Mouse (Mus musculus): ENCODE measurements around the gene Ddah1. TPM values are rescaled to one million over a fixed set of nuclear protein-coding genes. Genes with fewer than 3 reads are reported as not detected.

Ddah1 gene
- polyA plus RNA-seq, 1 experiment from 2014 or later, result 73.5 TPM

DNA sequence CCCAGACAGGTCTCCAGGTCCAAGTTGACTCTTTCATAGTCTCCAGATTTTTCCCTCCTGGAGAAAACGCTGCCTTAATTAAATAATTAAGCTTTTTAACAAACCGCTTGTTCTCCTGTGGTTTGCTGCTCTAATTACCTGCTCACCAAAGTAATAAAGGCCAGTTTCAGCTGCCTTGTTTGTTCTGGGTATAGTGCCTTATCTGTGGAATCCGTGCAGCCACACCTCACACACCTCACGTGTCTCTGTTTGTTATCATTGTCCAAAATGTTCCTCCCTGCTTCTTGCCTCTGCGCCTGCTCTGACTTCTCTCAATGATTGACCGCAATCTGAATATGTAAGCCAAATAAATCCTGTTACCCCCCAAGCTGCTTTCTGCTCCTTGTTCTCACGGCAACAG, 18.6 kb upstream of the Ddah1 start:
- Histone ChIP-seq H3K27ac (ENCODE audit: low read length) (no peak overlapping the region), H3K4me2 (replicated peaks; ENCODE audit: low read depth, low read length) (no peak overlapping the region), H3K9ac (replicated peaks; ENCODE audit: low read length) (no peak overlapping the region), H3K4me1 (ENCODE audit: insufficient read depth, low read length) (no peaks in the 10 kb centered on the region), H3K36me3 (ENCODE audit: insufficient read depth, low read length) (no peaks in the 10 kb centered on the region), H3K27me3 (ENCODE audit: insufficient read depth, low read length) (no peaks in the 10 kb centered on the region), H3K4me3 (ENCODE audit: low read length) (no peak overlapping the region), H3K9me3 (ENCODE audit: low read length) (no peaks in the 10 kb centered on the region)
- WGBS, result 62% methylated on average over 7 of the region's 7 CpGs
- no peak for ATAC-seq (ENCODE audit: low FRiP score, low TSS enrichment)

DNA sequence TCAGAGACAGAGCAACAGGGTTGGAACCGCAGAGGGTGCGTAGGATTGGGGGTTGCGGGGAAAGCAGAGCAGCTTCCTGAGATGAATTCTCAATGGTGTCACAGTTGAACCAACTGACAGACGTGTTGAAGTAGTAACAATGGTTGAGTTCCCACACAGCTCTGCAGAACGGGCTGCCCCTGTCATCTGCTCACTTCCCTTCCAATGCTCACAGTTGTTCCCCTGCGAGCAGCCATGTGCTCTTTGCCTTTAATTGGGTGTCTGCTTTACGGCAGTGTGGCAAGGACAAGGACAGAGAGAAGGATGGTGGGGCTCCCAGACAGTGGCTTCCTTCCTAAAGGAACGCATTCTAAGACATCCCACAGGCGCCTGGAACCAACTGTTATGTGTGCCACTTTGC, 15.4 kb upstream of the Ddah1 start:
- Histone ChIP-seq H3K9ac (replicated peaks; ENCODE audit: low read length) (no peak overlapping the region), H3K27me3 (ENCODE audit: insufficient read depth, low read length) (no peaks in the 10 kb centered on the region), H3K4me3 (ENCODE audit: low read length) (no peak overlapping the region), H3K4me2 (replicated peaks; ENCODE audit: low read depth, low read length) (no peak overlapping the region), H3K4me1 (ENCODE audit: insufficient read depth, low read length) (no peaks in the 10 kb centered on the region), H3K36me3 (ENCODE audit: insufficient read depth, low read length) (no peaks in the 10 kb centered on the region), H3K27ac (ENCODE audit: low read length) (no peak overlapping the region), H3K9me3 (ENCODE audit: low read length) (no peaks in the 10 kb centered on the region)
- no peak for ATAC-seq (ENCODE audit: low FRiP score, low TSS enrichment)
- 52% methylated on average over 9 of the region's 9 CpGs for WGBS

DNA sequence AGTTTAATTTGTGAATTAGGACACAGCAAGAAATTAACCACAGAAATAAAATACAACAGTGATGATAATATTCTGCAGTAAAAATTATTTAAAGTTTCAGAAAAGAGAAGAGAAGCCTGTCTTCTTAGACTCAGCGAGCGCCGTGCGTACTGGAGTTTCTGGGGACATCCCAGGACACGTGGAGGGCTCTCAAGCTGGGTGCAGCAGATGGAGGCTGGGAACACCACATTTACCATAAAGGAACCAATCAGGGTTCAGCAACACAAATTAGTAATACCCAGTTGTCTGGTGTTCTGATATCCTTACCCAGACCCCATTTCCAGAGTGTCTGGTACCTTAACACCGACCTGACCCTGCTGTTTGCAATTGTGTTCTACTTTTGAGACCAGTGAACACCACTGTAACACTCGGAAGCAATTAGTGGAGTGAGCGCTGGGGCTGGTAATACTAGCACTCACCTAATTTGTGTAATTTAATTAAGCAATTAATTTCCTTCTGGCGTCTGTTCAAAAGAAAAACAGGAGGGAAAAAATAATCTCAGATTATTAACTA, 14.9 kb upstream of the Ddah1 start:
- ATAC-seq (ENCODE audit: low FRiP score, low TSS enrichment), result no peak
- 76% methylated on average over 9 of the region's 9 CpGs for WGBS

DNA sequence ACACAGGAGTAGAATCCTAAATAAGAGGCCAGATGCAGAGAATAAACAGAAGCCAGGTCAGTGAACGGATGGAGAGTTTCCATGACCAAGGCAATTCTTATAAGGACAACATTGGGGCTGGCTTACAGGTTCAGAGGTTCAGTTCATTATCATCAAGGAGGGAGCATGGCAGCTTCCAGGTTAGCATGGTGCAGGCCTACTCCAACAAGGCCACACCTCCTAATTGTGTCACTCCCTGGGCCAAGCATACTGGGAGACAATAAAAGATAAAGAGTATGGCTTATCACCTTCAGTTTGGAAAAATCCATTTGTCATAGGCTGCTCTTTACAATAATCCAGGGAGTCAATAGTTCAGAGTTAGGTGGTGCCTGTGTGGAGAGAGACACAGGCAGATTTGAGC, 9.8 kb upstream of the Ddah1 start:
- Histone ChIP-seq H3K27ac (ENCODE audit: low read length) (no peak overlapping the region), H3K9me3 (ENCODE audit: low read length) (peaks cover 4% of the 10 kb centered on the region; the same call in 1 of the 2 replicates), H3K4me3 (ENCODE audit: low read length) (no peak overlapping the region), H3K27me3 (ENCODE audit: insufficient read depth, low read length) (no peaks in the 10 kb centered on the region), H3K4me1 (ENCODE audit: insufficient read depth, low read length) (no peaks in the 10 kb centered on the region), H3K9ac (replicated peaks; ENCODE audit: low read length) (no peak overlapping the region), H3K36me3 (ENCODE audit: insufficient read depth, low read length) (no peaks in the 10 kb centered on the region), H3K4me2 (replicated peaks; ENCODE audit: low read depth, low read length) (no peak overlapping the region)
- ATAC-seq (ENCODE audit: low FRiP score, low TSS enrichment), result no peak
- 62% methylated on average over 1 of the region's 1 CpGs for whole genome bisulfite sequencing

More for the DNA sequence above, 14.9 kb upstream of the Ddah1 start:
- Histone ChIP-seq H3K27ac (ENCODE audit: low read length) (no peak overlapping the region), H3K36me3 (ENCODE audit: insufficient read depth, low read length) (no peaks in the 10 kb centered on the region), H3K4me1 (ENCODE audit: insufficient read depth, low read length) (no peaks in the 10 kb centered on the region), H3K4me2 (replicated peaks; ENCODE audit: low read depth, low read length) (no peak overlapping the region), H3K9me3 (ENCODE audit: low read length) (no peaks in the 10 kb centered on the region), H3K4me3 (ENCODE audit: low read length) (no peak overlapping the region), H3K27me3 (ENCODE audit: insufficient read depth, low read length) (no peaks in the 10 kb centered on the region), H3K9ac (replicated peaks; ENCODE audit: low read length) (no peak overlapping the region)

DNA sequence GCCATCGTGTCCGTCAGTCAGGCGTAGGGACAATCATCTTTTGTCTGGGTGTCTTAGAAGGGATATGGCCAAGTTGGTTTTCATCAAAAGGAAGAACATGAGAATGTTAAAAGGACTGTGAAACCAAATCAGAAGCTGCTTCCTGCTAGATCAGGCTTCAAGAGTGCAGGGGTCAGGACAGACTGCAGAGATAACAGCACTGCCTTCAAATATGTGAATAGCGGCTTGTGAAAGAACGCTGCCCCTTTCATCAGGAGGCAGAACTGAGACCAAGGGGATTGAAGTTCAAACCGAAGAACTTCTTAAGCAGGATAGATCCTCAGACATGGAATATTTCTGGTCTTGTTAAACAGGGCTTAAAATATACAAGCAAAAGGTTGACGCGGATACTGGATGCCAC, 2.0 kb upstream of the Ddah1 start:
- ATAC-seq (ENCODE audit: low FRiP score, low TSS enrichment), result no peak
- Histone ChIP-seq H3K9me3 (ENCODE audit: low read length) (no peaks in the 10 kb centered on the region), H3K27ac (ENCODE audit: low read length) (no peak overlapping the region), H3K4me3 (ENCODE audit: low read length) (no peak overlapping the region), H3K36me3 (ENCODE audit: insufficient read depth, low read length) (no peaks in the 10 kb centered on the region), H3K27me3 (ENCODE audit: insufficient read depth, low read length) (no peaks in the 10 kb centered on the region), H3K4me2 (replicated peaks; ENCODE audit: low read depth, low read length) (no peak overlapping the region), H3K4me1 (ENCODE audit: insufficient read depth, low read length) (peaks cover 25% of the 10 kb centered on the region), H3K9ac (replicated peaks; ENCODE audit: low read length) (no peak overlapping the region)
- 83% methylated on average over 8 of the region's 8 CpGs for whole genome bisulfite sequencing

DNA sequence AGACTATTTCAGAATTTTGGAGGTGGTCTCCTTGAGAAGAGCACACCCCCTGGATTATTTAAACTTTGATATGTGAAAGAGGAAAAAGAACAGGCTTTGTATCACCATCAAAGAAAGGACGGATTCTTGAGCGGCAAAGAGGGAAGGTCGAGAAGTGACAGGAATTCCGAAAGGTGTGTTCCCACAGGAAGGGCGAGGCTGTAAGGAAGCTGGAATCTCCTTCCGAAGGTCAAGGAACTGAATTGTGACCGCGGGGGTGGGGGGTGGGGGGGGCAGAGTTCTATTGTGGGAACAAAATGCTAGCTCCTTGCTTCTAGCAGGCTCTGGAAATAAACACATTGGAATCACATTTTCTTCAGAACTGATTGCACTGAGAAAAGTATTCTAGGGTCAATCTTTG, 1.3 kb upstream of the Ddah1 start:
- no peaks in the 10 kb centered on the region for H3K27me3 ChIP-seq (ENCODE audit: insufficient read depth, low read length)
- no peak overlapping the region for H3K4me2 ChIP-seq (replicated peaks; ENCODE audit: low read depth, low read length)
- WGBS, result 70% methylated on average over 8 of the region's 8 CpGs
- H3K9ac ChIP-seq (replicated peaks; ENCODE audit: low read length), result no peak overlapping the region
- H3K4me1 ChIP-seq (ENCODE audit: insufficient read depth, low read length), result peaks cover 29% of the 10 kb centered on the region
- no peak for ATAC-seq (ENCODE audit: low FRiP score, low TSS enrichment)
- no peaks in the 10 kb centered on the region for H3K9me3 ChIP-seq (ENCODE audit: low read length)
- no peak overlapping the region for H3K4me3 ChIP-seq (ENCODE audit: low read length)
- H3K27ac ChIP-seq (ENCODE audit: low read length), result no peak overlapping the region
- no peaks in the 10 kb centered on the region for H3K36me3 ChIP-seq (ENCODE audit: insufficient read depth, low read length)

DNA sequence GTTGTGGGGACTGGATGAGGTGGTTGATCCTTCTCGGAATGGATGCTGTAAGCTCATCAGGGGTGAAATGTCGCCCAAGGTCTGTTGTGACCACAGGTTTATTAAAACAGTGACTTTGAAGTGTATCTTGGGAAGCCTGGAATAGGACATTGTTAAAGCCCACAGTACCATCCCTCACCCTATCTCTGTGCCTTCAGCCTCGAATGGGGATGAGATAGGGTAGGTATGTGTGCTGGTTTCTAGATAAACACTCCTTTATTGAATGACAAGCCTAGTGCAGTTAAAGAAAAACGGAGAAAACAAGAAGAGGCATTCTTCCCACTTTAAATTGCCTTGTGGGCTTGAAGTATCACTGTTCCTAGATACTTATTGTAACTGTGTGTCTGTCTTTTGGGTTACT, 631 bp upstream of the Ddah1 start:
- WGBS, result 50% methylated on average over 4 of the region's 4 CpGs
- Histone ChIP-seq H3K36me3 (ENCODE audit: insufficient read depth, low read length) (no peaks in the 10 kb centered on the region), H3K9ac (replicated peaks; ENCODE audit: low read length) (no peak overlapping the region), H3K9me3 (ENCODE audit: low read length) (no peaks in the 10 kb centered on the region), H3K4me3 (ENCODE audit: low read length) (peak overlapping the region; percentile 64; the same call in 1 of the 2 replicates), H3K4me1 (ENCODE audit: insufficient read depth, low read length) (peaks cover 32% of the 10 kb centered on the region), H3K27me3 (ENCODE audit: insufficient read depth, low read length) (no peaks in the 10 kb centered on the region), H3K4me2 (replicated peaks; ENCODE audit: low read depth, low read length) (peak overlapping the region; percentile 81), H3K27ac (ENCODE audit: low read length) (no peak overlapping the region)
- no peak for ATAC-seq (ENCODE audit: low FRiP score, low TSS enrichment)

DNA sequence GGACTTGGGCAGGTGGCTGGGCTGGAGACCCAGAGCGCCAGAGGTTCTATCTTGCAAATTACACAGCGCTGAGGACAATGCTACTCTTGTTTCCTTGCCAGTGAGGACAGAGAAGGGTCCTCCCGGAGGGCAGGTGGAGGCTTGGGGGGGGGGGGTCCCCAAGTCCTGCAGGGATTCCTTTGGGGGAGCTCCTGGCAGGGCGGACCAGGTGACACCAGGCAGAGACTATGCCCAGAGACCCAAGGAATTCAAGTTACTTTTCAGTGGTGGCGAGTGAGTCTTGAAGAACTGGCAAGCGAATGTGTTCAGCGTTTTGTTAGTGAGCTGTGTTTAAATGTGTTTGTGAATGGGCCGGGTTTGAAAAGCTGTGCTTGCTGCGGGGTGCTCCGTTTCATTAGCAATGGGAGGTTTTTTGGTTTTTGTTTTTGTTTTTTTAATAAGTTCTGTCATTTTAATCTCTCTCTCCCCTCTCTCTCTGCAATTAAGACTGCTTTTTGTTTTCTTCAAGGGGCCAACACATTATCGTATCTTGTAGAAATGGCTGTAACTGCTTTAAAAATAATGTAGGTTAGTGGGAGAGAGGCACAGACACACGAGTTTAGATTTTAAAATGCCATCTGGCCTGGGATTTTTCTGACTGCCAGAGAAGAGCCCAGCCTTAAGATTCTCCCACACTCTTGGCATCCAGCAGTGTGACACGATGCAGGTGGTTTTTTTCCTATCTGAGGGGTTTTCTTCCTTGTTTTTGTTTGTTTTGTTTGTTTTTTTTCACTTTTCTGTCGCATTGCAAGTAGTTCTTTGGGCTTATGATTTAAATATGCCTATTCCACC, 1.1 kb downstream of the Ddah1 start:
- Histone ChIP-seq H3K4me3 (ENCODE audit: low read length) (peak overlapping the region; percentile 64), H3K27ac (ENCODE audit: low read length) (peak overlapping the region; percentile 64; the same call in 1 of the 2 replicates), H3K4me1 (ENCODE audit: insufficient read depth, low read length) (peaks cover 43% of the 10 kb centered on the region), H3K36me3 (ENCODE audit: insufficient read depth, low read length) (no peaks in the 10 kb centered on the region), H3K9ac (replicated peaks; ENCODE audit: low read length) (peak overlapping the region; percentile 87), H3K27me3 (ENCODE audit: insufficient read depth, low read length) (no peaks in the 10 kb centered on the region), H3K9me3 (ENCODE audit: low read length) (no peaks in the 10 kb centered on the region), H3K4me2 (replicated peaks; ENCODE audit: low read depth, low read length) (peak overlapping the region; percentile 81)
- ATAC-seq (ENCODE audit: low FRiP score, low TSS enrichment), result no peak
- 18% methylated on average over 14 of the region's 14 CpGs for WGBS

DNA sequence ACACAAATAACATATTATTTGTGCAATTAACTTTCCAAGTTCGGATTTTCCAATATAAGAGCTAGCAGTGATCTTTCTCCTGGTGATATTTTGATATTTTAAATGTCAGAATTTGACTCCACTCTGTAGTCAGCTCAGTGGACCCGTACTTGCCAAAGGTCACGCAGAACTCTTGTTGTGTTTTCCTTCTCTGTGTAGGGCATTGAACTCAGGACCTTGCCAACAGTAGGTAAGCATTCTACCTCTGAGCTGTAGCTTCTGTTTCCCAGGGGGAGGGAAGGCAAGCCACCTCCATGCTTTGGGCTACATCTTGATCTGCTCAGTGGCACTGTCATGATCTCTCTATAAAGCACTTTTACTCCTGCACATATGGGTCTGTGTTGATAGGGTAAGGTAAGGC, 2.1 kb downstream of the Ddah1 start:
- no peak overlapping the region for H3K4me3 ChIP-seq (ENCODE audit: low read length)
- no peaks in the 10 kb centered on the region for H3K9me3 ChIP-seq (ENCODE audit: low read length)
- H3K9ac ChIP-seq (replicated peaks; ENCODE audit: low read length), result no peak overlapping the region
- H3K27ac ChIP-seq (ENCODE audit: low read length), result no peak overlapping the region
- H3K36me3 ChIP-seq (ENCODE audit: insufficient read depth, low read length), result no peaks in the 10 kb centered on the region
- H3K4me2 ChIP-seq (replicated peaks; ENCODE audit: low read depth, low read length), result no peak overlapping the region
- no peaks in the 10 kb centered on the region for H3K27me3 ChIP-seq (ENCODE audit: insufficient read depth, low read length)
- no peak for ATAC-seq (ENCODE audit: low FRiP score, low TSS enrichment)
- peaks cover 42% of the 10 kb centered on the region for H3K4me1 ChIP-seq (ENCODE audit: insufficient read depth, low read length)
- 92% methylated on average over 3 of the region's 3 CpGs for WGBS

DNA sequence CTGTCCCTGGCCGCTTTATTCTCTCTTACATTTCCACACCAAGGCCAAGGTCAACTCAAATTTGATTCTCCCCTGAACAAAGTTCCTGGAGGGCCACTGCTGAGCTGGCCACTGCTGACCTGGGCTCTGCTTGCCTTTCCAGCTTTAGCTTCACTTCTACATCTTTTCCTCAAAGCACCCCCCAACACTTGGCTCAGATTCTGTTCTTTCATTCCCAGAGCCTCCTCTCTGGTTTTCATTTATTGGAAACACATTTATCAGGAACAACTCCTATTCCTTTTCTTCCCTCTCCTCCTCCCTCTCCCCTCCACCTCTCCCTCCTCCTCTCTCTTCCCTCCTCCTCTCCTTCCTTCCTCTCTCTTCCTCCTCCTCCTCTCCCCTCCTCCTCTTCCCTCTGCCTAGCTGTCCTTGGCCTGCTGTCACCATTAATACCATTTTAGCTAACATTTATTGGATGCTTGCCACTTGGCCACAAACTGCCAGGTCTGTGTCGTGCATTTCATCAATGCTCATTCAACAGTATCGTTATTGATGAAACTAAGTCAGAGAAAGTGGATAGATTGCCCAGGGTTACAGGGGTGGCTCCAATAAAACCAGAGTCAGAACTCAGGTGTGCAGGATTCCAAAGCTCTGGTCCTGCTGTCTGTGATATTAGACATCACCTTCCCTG, 3.2 kb downstream of the Ddah1 start:
- H3K36me3 ChIP-seq (ENCODE audit: insufficient read depth, low read length), result no peaks in the 10 kb centered on the region
- peak overlapping the region; percentile 64; the same call in 1 of the 2 replicates for H3K27ac ChIP-seq (ENCODE audit: low read length)
- WGBS, result 79% methylated on average over 3 of the region's 3 CpGs
- no peaks in the 10 kb centered on the region for H3K27me3 ChIP-seq (ENCODE audit: insufficient read depth, low read length)
- H3K9ac ChIP-seq (replicated peaks; ENCODE audit: low read length), result no peak overlapping the region
- H3K4me1 ChIP-seq (ENCODE audit: insufficient read depth, low read length), result peaks cover 42% of the 10 kb centered on the region
- no peaks in the 10 kb centered on the region for H3K9me3 ChIP-seq (ENCODE audit: low read length)
- ATAC-seq (ENCODE audit: low FRiP score, low TSS enrichment), result no peak
- H3K4me2 ChIP-seq (replicated peaks; ENCODE audit: low read depth, low read length), result no peak overlapping the region
- no peak overlapping the region for H3K4me3 ChIP-seq (ENCODE audit: low read length)

Data from kidney, embryonic 16.5 days (tissue).